Mouse (Mus musculus) cerebellum, postnatal 10 days (tissue): ENCODE results near the gene Dact2.

Source experiments
- DNase-seq, 2 experiments: peaks; one replicate each; pipeline ENCODE4 v3.0.0; 2021; ENCODE audit warnings: mixed read lengths in 2 of 2

Dact2 gene

DNA sequence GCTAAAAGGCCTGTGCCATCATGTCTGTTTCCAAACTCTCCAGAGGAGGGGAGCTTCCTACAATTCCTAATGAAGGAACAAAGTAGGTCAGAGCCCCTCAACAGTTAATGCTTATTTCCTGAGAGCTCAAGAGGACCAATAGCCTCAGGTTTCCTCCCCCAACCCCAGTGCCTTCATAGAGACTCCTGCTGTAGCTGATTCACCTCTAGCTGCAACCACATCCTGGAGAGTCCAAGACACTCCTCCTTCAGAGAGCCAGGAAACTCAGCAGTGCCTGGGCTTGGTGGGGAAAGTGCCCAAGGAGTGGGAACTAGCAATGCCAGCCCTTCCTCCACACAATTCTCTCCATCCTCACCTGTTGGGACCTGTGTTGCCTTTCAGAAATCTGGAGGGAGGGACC, 31.4 kb downstream of the Dact2 start:
- DNase-seq: no peak

DNA sequence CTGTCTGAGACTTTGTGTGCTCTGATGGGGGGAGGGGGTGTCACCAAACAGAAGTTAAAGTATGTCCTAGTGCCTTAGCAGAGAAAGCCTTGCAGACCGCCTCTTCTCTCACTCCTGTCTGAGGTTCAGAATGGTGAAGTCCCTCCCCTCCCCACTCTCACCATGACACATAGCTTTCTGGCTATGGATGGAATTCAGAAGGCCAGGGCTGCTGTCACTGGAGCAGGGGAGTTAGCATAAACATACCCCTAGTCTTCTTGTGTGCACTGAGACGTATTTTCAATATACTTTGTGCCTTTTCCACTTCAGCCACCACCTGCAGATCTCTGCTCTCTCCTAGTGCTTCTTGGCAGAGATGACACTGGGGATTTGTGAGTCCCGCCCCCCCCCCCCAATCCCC, 31.9 kb downstream of the Dact2 start:
- no peak for DNase-seq

DNA sequence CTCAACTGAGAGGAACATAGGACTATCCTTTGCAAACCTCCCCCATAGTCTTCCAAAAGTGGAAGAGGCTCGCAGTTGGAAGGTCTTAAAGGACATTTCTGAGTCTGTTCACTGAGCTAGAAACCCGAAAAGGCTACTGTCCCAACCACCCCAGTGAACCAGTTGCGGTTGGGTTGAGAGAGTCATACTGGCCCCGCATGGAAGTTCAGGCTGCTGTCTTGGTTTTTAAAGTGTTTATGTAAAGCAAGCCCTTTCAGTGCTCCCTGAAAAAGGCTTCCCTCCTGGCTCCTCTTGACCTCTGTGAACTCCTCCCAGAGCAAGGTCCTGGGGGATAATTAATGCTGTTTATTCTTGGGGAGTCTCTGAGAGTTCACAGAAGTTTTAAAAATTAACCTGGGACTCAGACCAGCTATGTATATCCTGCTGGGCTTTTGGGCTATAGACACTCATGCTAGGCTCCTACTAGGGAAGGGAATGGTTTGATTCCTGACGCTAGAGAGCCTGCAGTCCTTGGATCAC, 33.1 kb downstream of the Dact2 start:
- DNase-seq: no peak

DNA sequence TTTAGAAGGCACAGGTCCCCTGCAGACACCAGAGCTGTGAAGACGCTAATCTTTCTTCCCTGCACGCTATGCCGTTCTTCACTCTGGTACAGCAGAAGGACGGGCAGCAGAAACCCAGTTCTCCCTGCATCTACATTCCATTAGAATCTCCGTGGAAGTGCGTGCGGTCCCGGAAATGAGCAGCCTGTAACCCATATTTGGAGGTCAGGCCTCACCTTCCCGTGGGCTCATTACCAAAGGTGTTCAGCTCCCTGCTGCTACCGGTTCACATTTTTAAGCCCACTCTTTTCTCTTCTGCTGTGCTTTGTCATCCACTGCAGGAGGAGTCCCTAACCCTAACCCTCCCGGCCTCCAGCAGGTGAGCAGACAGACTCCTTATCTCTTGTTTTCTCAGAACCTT, 34.7 kb downstream of the Dact2 start:
- no peak for DNase-seq

DNA sequence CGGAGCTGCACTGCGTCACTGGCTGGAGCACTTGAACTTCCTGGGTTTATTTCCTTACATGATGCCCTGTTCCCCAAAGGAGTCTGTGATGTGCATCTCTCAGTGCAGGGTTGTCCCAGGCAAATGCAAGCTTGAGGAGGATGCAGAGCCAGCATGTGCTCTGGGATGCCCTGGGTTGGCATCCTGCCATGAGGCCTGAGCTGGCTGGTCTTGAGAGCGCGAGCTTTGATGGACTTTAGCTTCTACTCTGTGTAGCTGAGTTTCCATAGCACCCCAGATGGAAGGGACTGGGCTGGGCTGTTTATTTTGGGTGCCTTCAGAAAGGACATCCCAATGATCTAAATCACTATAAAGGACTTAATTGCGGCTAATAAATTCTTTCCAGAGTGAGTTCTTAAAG, 36.5 kb downstream of the Dact2 start:
- DNase-seq: peak; percentile 74 to 77

DNA sequence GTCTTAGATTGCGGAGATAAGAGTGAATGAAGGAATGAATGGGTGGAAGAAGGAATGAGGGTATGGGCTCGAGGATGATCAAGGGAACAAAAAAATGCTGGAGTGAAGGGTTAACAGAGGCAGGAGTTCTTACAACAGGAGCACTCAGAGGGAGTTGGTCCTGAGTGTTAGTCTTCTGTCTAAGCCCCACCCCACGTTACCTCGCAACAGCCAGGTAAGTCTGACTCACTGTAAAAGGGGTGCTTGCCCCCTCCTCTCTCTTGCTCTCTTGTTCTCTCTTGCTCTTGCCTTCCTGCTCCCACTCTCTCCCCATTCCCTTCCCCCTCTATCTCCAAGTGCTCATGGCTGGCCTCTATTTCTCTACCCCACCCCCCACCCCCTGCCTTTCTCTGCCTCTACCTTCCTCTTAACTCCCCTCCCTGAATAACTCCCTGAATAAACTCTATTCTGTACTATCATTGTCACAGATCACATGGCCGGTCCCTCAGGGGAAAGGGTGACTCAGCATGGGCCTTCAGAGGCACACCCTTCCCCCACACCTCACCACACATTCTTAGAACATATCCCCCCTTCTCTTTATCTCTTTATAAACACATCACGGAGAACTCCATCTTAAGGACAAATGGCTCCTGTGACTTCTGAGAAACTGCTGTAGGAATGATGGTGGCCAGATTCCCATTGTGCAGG, 37.2 kb downstream of the Dact2 start:
- DNase-seq: no peak

DNA sequence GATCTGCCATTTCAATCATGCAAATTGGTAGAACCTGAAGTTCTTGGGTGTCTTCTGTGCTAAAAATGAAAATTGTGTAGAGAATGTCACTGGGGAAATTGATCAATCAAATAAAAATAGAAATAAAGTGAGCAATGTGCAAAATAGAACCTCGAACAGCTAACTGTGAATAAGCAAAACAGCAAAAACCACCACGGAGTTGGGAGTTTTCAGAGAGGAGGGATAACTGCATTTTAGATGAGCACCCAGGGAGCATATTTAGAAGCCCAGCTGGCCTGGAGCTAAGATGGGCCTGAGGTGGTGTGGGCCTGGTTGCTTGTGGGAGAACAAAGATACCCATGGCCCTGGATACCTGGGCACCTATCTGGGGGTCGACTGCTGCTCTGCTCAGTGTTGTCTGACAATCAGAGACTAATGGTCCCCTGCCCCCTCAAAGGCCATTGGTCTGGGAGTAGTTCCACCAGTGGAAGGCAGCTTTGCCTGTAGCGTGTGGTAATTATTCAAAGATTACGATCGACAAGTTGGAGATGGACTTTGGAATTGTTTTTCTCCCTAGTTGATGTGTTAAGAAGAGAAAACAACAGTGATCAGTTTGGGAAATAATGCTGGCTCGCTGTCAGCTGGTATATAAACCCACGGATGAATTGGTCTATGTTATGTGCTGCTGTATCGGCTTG, 38.0 kb downstream of the Dact2 start:
- no peak for DNase-seq

DNA sequence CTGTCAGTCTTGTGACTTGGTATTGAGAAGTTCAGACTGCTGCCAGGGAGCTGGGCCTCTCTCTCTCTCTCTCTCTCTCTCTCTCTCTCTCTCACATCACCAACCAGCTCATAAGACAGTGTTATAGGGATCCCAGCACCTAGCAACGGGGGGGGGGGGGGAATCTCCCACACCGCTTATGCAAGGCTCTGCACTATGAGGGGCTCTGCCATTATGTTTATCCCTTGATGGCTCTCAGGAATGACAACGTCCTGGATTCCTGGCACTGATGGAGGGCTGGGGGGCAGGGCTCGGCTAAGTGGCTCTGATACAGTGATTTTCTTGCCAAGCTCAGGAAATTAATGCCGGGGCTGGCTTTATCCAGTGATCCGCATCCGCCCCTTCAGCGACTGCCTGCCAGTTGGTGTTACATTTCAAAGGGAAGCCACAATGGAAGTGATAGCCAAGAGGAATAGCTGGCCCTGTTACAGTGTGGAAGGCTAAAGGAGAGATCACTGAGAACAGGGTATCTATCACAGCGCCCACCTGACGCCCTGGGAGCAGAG, 38.7 kb downstream of the Dact2 start:
- DNase-seq: peak; percentile 85 to 90

DNA sequence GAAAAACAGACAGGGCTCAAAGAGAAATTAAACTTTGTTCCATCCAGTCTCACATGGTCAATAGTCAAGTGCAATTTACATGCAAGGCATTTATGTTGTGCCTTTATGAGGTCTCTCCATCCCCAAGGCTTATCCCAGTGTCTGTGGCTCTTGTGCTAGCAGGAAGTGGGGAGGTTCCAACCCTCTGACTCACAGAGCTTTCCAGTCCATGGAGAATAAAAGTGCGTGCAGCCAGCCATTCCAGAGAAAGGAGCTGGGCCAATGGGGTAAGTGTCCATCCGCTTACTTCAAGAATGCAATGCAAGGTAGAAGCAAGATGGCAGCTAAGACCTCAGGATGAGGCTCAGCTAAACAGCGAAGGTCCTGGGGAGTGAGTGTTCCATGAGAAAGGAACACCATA, 43.3 kb downstream of the Dact2 start:
- no peak for DNase-seq

DNA sequence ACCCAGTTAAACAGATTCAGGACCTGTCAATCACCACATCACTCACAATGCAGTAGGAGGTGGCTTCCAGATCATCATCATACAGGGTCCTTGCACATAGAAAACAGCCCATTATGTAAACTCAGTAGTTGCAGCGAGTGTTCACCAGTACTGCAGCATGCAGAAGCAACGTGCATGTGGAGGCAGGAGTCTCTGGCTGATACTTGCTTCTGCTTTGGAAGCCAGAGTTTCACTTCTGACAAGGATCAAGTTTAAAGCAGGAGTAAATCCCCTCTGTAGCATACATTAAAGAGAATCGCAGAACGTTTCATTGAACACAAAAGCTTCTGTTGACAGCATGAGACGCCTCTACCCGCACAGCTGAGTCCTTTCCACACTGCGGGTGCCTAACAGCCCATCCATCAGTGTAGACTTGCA, 46.3 kb downstream of the Dact2 start:
- DNase-seq: no peak
